Mouse (Mus musculus) embryo, embryonic 11 days (tissue): ENCODE results near the gene Znrd1as.
"Not testable (repeated sequence)": the region's sequence is repeated elsewhere in the genome, so short reads cannot be mapped to it uniquely, and the experiment has no call there.

Experiments
- DNase-seq: peaks from one replicate; pipeline ENCODE4 v3.0.0-alpha.2; 2015

Gene Znrd1as

DNA sequence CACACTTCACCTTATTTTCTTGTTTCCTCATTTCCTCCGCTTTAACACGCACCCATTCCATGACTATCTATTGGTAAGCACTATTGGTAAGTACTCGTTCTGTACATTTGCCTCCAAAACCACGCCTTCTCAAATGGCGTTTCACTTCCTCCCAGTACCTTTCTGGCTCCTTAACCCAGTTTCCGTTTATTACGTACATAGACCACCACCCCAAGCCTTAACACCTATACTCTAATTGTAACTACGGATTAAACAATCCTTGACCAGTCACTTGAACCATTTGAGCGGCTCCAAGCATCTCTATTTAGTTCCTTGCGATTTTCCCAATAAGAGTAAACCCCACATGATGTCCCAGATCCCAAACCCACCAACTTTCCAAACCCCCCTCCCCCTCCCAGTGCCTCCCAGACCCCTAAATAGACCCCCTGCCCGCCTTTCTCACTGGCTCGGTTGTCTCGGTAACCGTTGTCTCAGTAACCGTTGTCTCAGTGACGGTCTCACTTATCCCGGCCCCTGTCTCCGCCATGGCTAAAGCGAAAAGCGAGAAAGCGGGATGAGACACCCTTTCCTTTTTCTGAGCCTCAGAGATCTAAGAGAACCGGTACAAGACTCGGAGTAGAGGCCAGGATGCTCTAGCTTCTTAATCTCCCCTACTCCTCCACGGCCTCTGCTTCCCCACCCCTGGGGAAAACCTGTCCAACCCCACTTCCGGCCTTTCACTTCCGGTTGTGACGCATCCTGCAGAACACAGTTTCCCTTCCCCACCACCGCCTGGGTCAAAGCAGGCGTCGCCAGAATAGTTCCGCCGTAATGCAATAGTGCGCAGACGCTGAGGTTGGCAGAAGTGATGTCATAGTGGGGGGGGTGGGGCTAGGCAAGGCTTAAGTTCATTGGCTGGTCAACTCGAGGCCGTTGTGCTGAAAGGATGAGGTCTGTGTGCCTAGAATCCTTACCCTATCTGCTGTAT lies 7.1 kb upstream of the Znrd1as start, which contains the start of gene Ppp1r11:
Gene Ppp1r11, minus strand, starts transcription at position 761 of the 967 bp plus-strand sequence.
- peak; percentile 98 for DNase-seq

DNA sequence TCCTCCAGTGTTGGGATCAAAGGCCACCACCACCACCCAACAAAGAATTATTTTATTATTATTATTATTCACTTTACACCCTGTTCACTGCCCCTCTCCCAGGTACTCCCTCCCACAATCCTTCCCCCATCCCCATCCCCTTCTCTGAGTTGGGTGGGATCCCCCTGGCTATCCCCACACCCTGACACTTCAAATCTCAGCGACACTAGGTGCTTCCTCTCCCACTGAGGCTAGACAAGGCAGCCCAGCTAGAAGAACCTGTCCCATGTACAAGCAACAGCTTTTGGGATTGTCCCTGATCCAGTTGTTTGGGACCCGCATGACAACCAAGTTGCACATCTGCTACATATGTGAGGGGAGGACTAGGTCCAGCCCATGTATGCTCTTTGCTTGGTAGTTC lies 5.8 kb upstream of the Znrd1as start:
- no peak for DNase-seq

DNA sequence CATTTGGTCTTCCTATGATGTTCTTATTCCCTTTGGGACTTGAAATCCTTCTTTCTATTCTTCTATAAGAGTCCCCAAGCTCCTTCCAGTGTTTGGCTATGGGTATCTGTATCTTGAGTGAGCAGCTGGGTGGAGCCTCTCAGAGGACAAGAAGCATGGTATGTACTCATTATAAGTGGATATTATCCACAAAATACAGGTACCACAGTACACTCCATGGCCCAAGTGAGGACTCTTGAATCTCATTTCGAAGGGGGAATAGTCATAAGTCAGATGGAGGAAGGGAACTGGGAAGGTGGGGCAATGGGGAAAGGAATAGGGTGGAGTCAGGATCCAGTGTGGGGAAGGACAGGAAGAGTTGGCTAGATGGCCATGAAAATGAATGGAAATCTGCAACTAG lies 5.3 kb upstream of the Znrd1as start:
- no peak for DNase-seq

DNA sequence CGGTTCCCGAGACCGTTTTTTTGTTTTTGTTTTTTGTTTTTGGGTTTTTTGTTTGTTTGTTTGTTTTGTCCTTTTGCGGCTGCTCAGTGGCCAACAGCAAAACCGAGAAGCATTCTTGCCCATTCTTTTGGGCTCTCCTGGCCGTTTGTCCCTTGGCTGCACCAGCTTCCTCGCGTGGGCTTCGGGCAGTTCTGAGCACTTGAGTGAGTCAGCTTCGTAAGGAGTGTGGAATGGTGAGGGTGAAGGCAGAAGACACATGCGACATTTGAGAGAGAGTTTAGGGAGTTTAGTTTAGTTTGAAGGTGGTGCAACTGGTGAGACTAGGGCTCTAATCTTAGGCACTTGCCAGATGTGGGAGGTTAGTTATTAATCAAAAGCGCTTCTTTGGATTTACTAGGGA lies 492 bp downstream of the Znrd1as start:
- no peak for DNase-seq

DNA sequence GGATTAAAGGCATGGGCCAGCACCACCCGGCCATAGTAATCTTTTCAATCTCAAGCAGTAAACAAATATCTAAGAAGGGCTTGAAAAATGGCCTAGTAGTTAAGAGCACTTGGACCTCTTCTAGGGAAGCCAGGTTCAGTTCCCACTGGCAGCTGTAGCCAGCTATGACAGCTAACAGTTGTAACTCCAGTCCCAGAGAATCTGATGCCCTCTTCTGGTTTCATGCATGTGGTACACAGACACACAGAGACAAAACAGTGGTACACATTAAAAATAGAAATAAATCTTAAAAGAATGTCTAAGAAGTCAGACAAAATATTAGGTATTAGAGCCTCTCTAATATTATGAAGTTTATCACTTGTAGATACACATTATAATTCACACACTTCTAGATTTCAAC lies 2.7 kb downstream of the Znrd1as start:
- no peak for DNase-seq

DNA sequence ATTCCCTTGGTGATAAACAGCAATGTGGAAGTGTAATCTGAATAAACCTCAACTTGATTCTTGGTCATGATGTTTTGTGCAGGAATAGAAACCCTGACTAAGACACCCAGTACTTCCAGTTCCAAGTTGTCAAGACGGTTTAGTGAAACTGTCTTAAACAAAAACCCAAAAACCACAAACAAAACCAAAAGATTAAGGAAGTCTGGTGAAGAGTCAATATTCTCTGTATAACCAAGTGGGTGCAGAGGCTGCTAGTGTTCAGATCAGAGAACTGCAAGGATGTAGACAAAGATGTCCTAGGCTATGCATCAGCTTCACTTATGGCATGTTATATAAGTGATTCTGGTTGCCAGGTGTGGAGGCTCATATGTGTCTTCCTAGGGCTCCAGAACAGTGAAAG lies 8.5 kb downstream of the Znrd1as start:
- no peak for DNase-seq

DNA sequence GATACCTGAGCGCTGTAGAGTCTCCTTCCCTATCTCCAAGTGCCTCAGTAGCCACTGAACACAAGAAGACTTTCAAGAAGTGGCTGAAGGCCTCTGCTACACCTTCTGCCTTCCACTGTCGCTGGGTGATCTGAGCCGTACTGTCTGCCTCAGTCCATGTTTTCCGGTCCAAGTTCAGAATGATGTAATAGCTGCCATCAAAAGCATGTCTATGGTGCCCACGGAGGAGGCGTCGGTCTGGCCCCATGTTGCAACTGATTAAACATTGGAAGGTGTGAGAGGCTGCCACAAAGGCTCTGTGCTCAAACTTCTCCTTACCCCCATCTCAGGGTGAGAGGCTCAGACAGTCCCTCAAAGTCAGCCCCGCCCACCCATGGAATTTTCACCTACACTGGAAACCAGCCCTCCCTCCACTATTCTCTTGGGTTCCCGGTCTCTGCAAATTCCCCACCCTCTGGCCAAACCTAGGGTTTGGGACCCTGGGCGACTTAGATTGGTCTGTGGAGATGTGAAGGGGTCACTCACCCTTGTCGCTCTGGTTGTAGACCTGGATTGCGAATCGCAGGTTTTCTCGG lies 12.0 kb downstream of the Znrd1as start:
- no peak for DNase-seq

DNA sequence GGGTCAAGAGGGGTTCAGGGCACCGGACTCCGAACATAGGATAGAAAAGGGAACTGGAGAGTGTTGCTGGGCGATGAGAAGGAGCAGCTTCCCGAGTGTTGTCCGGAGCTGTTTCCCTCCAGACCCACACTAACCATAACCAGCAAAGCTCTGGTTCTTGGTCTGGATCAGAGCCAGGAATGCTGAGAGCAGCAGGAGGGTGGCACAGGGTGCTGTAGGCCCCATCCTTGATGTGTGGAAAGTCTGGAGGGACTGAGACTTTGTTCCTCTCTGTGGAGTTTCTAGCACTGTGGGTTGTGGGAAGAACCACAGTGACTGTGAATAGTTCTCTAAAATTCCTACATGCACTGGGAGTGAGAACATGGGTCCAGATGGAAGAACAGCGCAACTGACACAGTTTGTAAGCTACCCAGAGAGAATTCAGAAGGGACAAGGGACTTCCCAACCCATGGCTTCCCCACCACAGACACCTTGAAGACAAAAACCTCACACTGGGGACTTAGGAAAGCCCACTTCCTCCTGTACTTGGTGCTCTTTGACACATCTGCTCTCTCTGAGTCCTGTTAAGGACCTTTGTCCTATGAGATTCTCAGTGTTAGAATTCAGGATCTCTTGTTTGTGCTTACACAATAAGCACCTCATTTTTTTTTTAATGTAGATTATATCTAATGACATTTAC lies 12.9 kb downstream of the Znrd1as start:
- DNase-seq: no peak

DNA sequence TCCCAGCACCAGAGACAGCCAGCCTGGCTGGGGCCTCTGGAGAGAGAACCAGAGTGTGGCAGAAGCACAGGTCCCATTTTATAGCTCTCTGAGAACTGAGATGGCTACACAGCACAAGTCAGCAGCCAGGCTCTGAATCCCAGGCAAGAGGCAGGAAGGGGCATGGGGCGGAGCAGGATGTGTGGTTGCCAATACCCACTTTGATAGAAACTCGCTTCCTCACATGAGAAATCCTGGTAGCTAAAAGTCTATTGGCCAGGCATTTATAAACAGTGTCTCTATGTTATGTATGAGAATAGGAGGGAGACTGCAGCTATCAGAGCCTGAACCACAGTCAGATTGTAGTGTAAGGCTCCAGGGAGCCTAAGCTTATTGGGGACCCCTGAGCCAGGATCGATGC lies 14.4 kb downstream of the Znrd1as start:
- DNase-seq: no peak

DNA sequence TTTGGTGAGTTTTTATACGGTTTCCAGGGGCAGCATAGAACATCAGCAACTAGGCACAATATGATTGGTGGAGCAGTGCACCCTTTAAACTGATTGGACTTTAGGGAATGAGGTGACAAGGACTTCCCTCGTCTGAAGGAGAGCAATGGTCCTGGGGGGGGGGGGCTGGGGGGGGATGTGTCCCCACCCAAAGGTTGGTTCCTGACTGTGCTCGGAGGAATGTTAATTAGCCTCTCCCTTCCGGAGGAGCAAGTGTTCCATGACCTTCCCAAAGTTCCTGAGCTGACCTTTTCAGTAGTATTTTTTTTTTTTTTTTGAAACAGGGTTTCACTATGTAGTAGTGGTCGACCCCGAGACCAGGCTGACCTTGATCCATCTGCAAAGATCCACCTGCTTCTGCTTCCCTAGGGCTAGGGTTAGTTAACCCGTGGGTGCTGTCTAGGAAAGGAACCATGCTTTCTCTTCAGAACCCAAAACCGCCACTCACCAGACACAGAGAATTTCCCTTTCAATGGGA lies 14.9 kb downstream of the Znrd1as start:
- no peak for DNase-seq

DNA sequence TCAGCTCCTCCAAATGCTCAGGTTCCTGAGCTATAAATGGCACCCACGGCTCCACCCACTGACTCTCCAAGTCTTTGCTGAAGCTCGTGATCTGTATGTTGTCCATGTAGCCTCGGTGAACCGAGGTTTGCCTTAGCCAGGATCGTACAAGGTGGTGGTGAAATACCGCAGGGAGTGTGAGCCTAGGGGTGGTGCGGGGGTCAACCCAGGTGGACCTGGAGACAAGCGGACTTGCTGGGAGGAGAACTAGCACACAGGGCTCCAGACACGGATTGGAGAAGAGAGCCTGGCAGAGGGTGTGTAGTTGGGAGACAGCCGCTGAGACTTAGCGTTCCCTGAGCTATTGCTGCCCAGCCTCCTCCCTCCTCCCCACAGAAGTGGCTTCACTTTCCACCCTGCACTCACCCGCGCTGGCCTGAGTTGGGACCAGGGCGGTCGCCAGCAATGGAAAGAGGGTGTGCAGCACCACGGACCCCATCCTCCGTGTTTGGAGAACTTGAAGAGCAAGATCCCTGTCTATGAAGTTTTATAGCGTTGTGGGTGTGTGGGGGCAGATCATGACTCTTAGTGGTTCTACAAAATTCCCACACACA lies 22.9 kb downstream of the Znrd1as start, which contains the start of gene 2410137M14Rik:
Gene 2410137M14Rik, minus strand, starts transcription at position 17 of the 593 bp plus-strand sequence.
- DNase-seq: peak; percentile 14

DNA sequence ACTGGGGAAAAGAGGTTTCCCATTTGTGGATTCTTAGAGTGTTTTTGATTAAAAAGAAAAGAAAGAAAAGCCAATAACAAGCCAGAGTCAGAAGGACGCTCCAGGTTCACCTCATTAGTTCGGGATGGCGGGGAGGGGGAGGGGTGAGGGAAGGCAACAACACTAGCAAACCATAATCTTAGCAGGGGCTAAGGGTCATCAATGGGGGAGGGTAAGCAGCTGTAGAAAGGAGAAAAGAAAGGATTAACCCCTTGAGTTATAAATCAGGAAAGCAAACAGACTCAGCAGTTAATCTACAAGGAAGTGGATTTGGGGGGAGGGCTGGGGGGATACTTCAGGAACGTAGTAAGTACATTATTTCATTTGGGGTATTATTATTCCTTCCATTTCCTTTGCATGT lies 23.5 kb downstream of the Znrd1as start:
- peak; percentile 47 for DNase-seq

DNA sequence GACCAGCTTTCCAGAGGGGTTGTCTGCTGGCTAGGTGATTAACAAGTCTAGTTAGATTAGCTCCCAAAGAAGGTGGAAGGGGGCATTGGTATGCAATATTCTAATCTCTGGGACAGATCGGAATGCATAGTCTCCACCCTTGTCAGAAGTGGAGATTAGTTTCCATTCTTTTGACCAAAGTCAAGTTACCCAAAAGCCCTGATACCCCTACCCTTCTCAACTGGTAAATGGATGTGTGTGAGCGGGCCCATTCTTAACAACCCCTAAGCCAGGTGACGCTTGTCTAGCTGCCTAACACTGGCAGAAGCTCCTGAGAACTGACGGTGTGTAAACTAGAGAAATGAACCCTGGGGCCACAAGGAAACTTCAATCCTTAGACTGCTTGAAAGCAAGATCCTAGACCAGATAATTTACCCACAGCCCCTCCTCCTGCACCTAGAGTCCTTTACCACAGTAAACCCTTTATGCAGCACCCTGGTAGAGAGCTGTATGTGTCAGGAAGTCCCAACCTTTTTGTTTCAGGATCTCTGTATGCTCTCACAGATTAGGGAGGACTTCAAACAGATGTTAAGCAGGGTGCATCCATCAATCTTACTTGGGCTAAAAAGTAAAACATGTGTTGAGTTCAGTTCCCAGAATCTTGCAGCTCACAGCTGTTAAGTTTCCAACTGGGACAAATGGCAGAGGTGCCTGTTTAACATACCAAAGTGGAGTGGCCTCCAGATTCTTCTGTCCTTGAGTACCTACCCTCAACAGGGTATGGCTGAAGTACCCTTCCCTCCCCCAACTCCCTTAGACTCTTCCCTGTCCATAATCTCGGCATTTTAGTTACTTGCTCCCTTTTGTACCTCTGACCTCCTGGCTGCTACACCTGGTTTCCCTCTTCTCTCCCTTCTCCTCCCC lies 24.1 kb downstream of the Znrd1as start:
- peak; percentile 6 for DNase-seq

DNA sequence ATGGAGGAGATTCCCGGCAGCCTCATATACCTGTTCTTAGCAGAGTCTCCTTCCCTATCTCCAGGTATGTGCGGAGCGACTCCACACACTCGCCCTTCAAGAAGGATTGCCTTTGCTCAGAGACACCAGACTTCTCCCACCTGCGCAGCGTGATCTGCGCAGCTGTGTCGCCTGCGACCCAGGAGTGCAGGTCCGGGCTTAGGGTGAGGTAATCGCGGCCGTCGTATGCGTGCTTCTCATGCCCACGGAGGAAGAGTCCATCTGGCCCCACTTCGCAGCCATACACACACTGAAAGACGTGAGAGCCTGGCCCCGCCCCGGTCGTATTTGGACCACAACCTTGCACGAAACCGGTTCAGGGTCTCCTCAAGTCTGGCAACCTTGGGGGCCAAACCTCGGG lies 30.1 kb downstream of the Znrd1as start:
- DNase-seq: peak; percentile 7

DNA sequence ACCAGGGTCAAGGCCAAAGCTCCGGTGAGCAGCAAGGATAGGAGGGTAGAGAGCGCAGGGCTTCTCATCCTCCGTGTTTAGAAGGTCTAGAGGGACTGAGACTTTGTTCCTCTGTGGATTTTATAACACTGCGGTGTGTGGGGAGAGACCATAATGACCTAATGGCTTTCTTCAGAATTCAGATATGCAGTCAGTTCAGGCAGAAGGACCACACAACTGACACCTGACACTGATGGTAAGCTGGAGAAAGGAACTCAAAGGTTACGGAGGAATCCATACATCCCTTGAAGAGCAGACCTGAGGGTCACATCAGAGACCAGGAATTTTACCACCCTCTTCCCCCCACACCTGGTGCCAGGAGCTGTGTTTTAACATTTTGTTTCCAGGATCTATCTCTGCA lies 31.0 kb downstream of the Znrd1as start, which contains the start of gene H2-M5:
Gene H2-M5, minus strand, starts transcription at position 101 of the 400 bp plus-strand sequence.
- no peak for DNase-seq

DNA sequence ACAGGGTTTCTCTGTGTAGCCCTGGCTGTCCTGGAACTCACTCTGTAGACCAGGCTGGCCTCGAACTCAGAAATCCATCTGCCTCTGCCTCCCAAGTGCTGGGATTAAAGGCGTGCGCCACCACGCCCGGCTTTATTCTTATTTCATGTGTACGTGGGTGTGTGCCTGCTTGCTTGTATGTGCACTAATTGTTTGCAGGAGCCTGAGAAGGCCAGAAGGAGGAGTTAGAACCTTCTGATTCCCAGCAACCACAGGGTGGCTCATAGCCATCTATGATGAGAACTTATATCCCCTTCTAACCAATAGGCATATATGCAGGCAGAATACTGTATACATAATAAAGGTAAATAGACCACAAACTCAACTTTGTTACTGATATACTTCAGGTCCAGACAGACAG lies 32.2 kb downstream of the Znrd1as start:
- not testable (repeated sequence) for DNase-seq

DNA sequence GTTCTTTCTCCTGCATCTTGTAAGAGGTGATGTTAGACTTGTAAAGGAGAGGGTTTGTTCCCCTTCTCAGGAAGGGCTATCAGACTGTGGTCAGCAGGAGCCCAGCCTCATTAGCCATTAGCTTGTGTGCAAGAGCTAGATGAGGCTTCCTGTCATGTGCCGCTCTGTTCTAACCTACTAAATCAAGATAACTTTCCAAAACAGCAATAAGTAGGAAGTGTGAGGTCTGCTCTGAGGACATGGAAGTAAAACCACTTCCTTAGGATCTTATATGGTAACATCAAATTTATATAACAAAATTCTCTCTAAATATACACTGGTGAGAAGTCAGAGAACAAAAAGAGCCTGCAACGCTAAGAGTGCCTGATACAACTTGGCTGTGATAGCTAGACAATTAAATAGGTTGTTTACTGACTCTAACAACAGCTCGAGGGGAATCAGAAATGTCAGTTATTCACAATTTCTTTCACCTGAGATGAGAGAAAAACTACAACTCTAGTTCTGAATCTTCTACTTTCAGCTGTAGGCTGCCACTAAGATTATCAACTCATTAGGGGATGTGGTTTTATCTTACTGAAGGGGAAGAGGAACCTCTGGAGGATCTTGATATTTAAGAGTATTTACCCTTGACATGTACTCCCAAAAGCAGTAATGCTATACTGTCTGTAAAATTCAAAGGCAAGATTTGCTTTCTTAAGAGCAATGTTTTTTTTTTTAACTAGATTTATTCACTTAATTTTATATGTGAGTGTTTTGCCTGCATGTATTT lies 34.1 kb downstream of the Znrd1as start:
- no peak for DNase-seq

DNA sequence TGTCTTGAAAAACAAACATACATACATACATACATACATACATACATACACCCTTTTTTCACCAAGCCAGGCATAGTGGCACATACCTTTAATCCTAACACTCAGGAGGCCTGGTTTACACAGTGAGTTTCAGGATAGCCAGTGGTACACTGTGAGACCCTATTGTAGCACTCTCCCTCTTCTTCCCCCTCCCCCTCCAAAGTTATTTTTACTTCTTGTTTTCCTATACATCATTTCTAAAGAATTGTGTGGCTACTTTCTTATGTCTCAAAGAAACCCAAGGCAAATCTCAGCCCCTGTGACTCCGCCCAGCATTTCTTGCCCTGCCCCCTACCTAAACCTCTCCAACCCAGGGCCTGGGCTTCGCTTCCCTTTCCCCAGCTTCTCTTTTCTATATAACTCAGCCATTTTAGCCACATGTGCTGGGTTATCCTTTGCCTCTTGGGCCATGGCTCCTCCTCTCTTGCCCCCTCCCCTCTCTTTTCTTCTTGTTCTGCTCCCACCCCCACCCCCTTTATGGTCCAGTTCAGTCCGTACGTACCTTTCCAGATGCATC lies 35.5 kb downstream of the Znrd1as start:
- no peak for DNase-seq

DNA sequence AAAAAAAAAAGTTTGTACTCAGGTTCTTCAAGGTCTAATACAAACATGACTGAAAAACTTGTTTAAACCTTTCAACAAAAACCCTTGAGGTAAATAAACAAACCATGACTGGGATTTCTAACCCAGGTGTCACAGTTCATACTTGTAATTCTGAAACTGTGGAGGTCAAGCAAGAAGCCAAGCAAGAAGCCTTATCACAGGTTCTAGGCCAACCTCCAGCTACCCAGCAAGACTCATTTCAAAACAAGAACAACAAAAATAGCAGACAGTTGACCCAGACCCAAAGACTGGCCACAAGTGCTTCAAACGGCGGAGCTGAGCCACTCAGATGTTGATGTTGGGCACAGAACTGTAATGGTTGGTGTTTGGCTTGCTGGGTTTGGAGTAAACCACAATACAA lies 36.1 kb downstream of the Znrd1as start:
- DNase-seq: no peak

DNA sequence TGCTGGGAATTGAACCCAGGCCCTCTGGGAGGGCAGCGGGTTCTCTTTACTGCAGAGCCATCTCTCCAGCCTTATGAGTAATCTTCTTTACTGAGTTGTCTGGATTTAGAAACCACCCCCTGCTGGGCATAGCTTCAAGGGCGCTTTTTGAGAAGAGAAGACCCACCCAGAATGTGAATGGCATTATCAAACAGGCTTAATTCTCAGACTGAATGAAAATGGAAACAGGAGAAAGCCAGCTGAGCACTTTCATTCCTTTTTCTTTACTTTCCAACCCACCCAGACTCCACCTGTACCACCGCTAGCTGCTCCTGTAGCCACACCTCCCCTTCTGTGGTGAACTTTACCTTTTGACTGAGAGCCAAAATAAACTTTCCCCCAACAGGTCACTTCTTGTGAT lies 37.1 kb downstream of the Znrd1as start:
- no peak for DNase-seq
